Mouse (Mus musculus) adrenal gland, adult (tissue): ENCODE measurements around the gene Pnkd.

Experiments used
- DNase-seq, 2 experiments: peaks; one replicate each; pipeline ENCODE4 v3.0.0; 2022 to 2023; ENCODE audit warnings: low spot score in 1 of 2; ENCODE audit not compliant: inconsistent age in 2 of 2

The Pnkd gene

GRCm38 (mm10) chr1:74352532-74353096, 67.9 kb downstream of the Pnkd start:
- peak; percentile 55 to 86 for DNase-seq

GRCm38 (mm10) chr1:74353453-74354229, 68.9 kb downstream of the Pnkd start:
- no peak for DNase-seq

- no peak for DNase-seq
These were observed 72.8 kb downstream of the Pnkd start for GRCm38 (mm10) chr1:74357531-74357930.

GRCm38 (mm10) chr1:74359952-74360517, 75.3 kb downstream of the Pnkd start:
- DNase-seq: no peak

GRCm38 (mm10) chr1:74361812-74362211, 77.1 kb downstream of the Pnkd start, which contains the start of gene Catip:
Gene Catip (plus strand): TSS chr1:74362108.
- peak; percentile 67 to 92 for DNase-seq

GRCm38 (mm10) chr1:74362325-74363229, 77.8 kb downstream of the Pnkd start:
- peak in 1 of 2 experiments; percentile 10 for DNase-seq

- DNase-seq: peak in 1 of 2 experiments; percentile 18
These were observed 78.7 kb downstream of the Pnkd start for GRCm38 (mm10) chr1:74363437-74363836.

GRCm38 (mm10) chr1:74364270-74364669, 79.5 kb downstream of the Pnkd start:
- DNase-seq: no peak

- peak; percentile 68 to 74 for DNase-seq
These were observed 83.3 kb downstream of the Pnkd start for GRCm38 (mm10) chr1:74367886-74368645.

GRCm38 (mm10) chr1:74370040-74370439, 85.3 kb downstream of the Pnkd start:
- DNase-seq: peak in 1 of 2 experiments; percentile 8

GRCm38 (mm10) chr1:74373372-74373771, 88.6 kb downstream of the Pnkd start:
- DNase-seq: no peak

GRCm38 (mm10) chr1:74374980-74375379, 90.2 kb downstream of the Pnkd start, which contains the start of gene Slc11a1:
Gene Slc11a1 (plus strand): TSS chr1:74375195.
- peak in 1 of 2 experiments; percentile 58 for DNase-seq

GRCm38 (mm10) chr1:74375561-74375960, 90.8 kb downstream of the Pnkd start:
- DNase-seq: peak in 1 of 2 experiments; percentile 42

GRCm38 (mm10) chr1:74376396-74376795, 91.7 kb downstream of the Pnkd start:
- peak; percentile 76 to 90 for DNase-seq

GRCm38 (mm10) chr1:74379058-74379504, 94.4 kb downstream of the Pnkd start:
- DNase-seq: no peak

GRCm38 (mm10) chr1:74380484-74380883, 95.8 kb downstream of the Pnkd start:
- no peak for DNase-seq

- peak in 1 of 2 experiments; percentile 42 for DNase-seq
These were observed 96.9 kb downstream of the Pnkd start for GRCm38 (mm10) chr1:74381588-74382021.

- no peak for DNase-seq
These were observed 98.7 kb downstream of the Pnkd start for GRCm38 (mm10) chr1:74383385-74383784.

GRCm38 (mm10) chr1:74384525-74384924, 99.8 kb downstream of the Pnkd start:
- no peak for DNase-seq

GRCm38 (mm10) chr1:74385064-74385463, 100.3 kb downstream of the Pnkd start:
- no peak for DNase-seq
